Mouse (Mus musculus): ENCODE data around the gene Saa2.

Gene Saa2

GRCm38 (mm10) chr7:46746381-46746780, 5.2 kb upstream of the Saa2 start:
- in situ Hi-C loops (cut with MboI; ENCODE audit: low pct_unique_long_range_greater_than_20kb in 1 of 2, low sequenced_read_pairs in 2 of 2, unreplicated experiment in 1 of 2), result no loop called here

- in situ Hi-C loops (cut with MboI; ENCODE audit: low pct_unique_long_range_greater_than_20kb in 1 of 2, low sequenced_read_pairs in 2 of 2, unreplicated experiment in 1 of 2), result no loop called here
Observed at GRCm38 (mm10) chr7:46748459-46748858, 3.1 kb upstream of the Saa2 start.

GRCm38 (mm10) chr7:46761049-46761795, 9.6 kb downstream of the Saa2 start:
- in situ Hi-C loops (cut with MboI; ENCODE audit: low pct_unique_long_range_greater_than_20kb in 1 of 2, low sequenced_read_pairs in 2 of 2, unreplicated experiment in 1 of 2), result no loop called here

GRCm38 (mm10) chr7:46762601-46763000, 11.0 kb downstream of the Saa2 start:
- in situ Hi-C loops (cut with MboI; ENCODE audit: low pct_unique_long_range_greater_than_20kb in 1 of 2, low sequenced_read_pairs in 2 of 2, unreplicated experiment in 1 of 2), result no loop called here

- in situ Hi-C loops (cut with MboI; ENCODE audit: low pct_unique_long_range_greater_than_20kb in 1 of 2, low sequenced_read_pairs in 2 of 2, unreplicated experiment in 1 of 2), result loop anchor here in 1 of 2 experiments (5.0 kb wide), 1 partner anchor 52 kb away; the partner anchor contains the start of gene Saal1
Observed at GRCm38 (mm10) chr7:46764672-46765071, 13.1 kb downstream of the Saa2 start.

- in situ Hi-C loops (cut with MboI; ENCODE audit: low pct_unique_long_range_greater_than_20kb in 1 of 2, low sequenced_read_pairs in 2 of 2, unreplicated experiment in 1 of 2), result loop anchor here in 1 of 2 experiments (5.0 kb wide), 1 partner anchor 55 kb away; the partner anchor contains the start of gene Saal1
Observed at GRCm38 (mm10) chr7:46767371-46767770, 15.8 kb downstream of the Saa2 start.

GRCm38 (mm10) chr7:46768451-46768850, 16.9 kb downstream of the Saa2 start:
- in situ Hi-C loops (cut with MboI; ENCODE audit: low pct_unique_long_range_greater_than_20kb in 1 of 2, low sequenced_read_pairs in 2 of 2, unreplicated experiment in 1 of 2), result loop anchor here in 1 of 2 experiments (5.0 kb wide), 1 partner anchor 56 kb away; the partner anchor contains the start of gene Saal1

GRCm38 (mm10) chr7:46770706-46771105, 19.1 kb downstream of the Saa2 start:
- in situ Hi-C loops (cut with MboI; ENCODE audit: low pct_unique_long_range_greater_than_20kb in 1 of 2, low sequenced_read_pairs in 2 of 2, unreplicated experiment in 1 of 2), result no loop called here

GRCm38 (mm10) chr7:46789177-46789849, 37.7 kb downstream of the Saa2 start:
- in situ Hi-C loops (cut with MboI; ENCODE audit: low pct_unique_long_range_greater_than_20kb in 1 of 2, low sequenced_read_pairs in 2 of 2, unreplicated experiment in 1 of 2), result no loop called here

- in situ Hi-C loops (cut with MboI; ENCODE audit: low pct_unique_long_range_greater_than_20kb in 1 of 2, low sequenced_read_pairs in 2 of 2, unreplicated experiment in 1 of 2), result no loop called here
Observed at GRCm38 (mm10) chr7:46793871-46794270, 42.3 kb downstream of the Saa2 start.

GRCm38 (mm10) chr7:46795287-46796205, 44.0 kb downstream of the Saa2 start, which contains the start of the genes Hps5 and Gtf2h1:
Gene Hps5 (minus strand): TSS chr7:46796064.
Gene Gtf2h1 (plus strand): TSS chr7:46796103.
- in situ Hi-C loops (cut with MboI; ENCODE audit: low pct_unique_long_range_greater_than_20kb in 1 of 2, low sequenced_read_pairs in 2 of 2, unreplicated experiment in 1 of 2), result loop anchor here in 1 of 2 experiments (5.0 kb wide), 1 partner anchor 93 kb away; no protein-coding TSS in a partner anchor

GRCm38 (mm10) chr7:46796206-46796679, 44.7 kb downstream of the Saa2 start:
- in situ Hi-C loops (cut with MboI; ENCODE audit: low pct_unique_long_range_greater_than_20kb in 1 of 2, low sequenced_read_pairs in 2 of 2, unreplicated experiment in 1 of 2), result loop anchor here in 1 of 2 experiments (5.0 kb wide), 1 partner anchor 94 kb away; no protein-coding TSS in a partner anchor

GRCm38 (mm10) chr7:46796779-46797178, 45.2 kb downstream of the Saa2 start:
- in situ Hi-C loops (cut with MboI; ENCODE audit: low pct_unique_long_range_greater_than_20kb in 1 of 2, low sequenced_read_pairs in 2 of 2, unreplicated experiment in 1 of 2), result loop anchor here in 1 of 2 experiments (5.0 kb wide), 1 partner anchor 94 kb away; no protein-coding TSS in a partner anchor

All from mouse embryonic stem cell (cell line).